Mouse (Mus musculus): Measurements from ENCODE around the gene H60b. TPM values are rescaled to one million over a fixed set of nuclear protein-coding genes. Genes with fewer than 3 reads are reported as not detected.
"Not testable (repeated sequence)": the region's sequence is repeated elsewhere in the genome, so short reads cannot be mapped to it uniquely, and the experiment has no call there.

H60b gene
- not detected for total RNA-seq (2021)
- long read RNA-seq, experiment 1, partial matches to known transcripts, result 0 of 6 reads
- long read RNA-seq, experiment 1, other reads (novel, unspliced or antisense), result 6 of 6 reads
- long read RNA-seq, experiment 2, partial matches to known transcripts, result 0 of 5 reads
- long read RNA-seq, experiment 2, other reads (novel, unspliced or antisense), result 5 of 5 reads

GRCm38 (mm10) chr10:22158310-22158999 is at the start of gene H60b, which contains the start of gene Raet1e:
TSS of gene H60b (plus strand) at chr10:22158586.
TSS of gene Raet1e (plus strand) at chr10:22158569.
- DNase-seq, result peak; percentile 33

GRCm38 (mm10) chr10:22140665-22141280 is 17.6 kb upstream of the H60b start:
- DNase-seq, result peak; percentile 60

- peak; percentile 19 for DNase-seq
Measured at GRCm38 (mm10) chr10:22142194-22142593, 16.2 kb upstream of the H60b start.

GRCm38 (mm10) chr10:22142926-22143325 is 15.5 kb upstream of the H60b start:
- no peak for DNase-seq

- DNase-seq, result peak; percentile 67
Measured at GRCm38 (mm10) chr10:22148441-22149072, 9.8 kb upstream of the H60b start.

DNA sequence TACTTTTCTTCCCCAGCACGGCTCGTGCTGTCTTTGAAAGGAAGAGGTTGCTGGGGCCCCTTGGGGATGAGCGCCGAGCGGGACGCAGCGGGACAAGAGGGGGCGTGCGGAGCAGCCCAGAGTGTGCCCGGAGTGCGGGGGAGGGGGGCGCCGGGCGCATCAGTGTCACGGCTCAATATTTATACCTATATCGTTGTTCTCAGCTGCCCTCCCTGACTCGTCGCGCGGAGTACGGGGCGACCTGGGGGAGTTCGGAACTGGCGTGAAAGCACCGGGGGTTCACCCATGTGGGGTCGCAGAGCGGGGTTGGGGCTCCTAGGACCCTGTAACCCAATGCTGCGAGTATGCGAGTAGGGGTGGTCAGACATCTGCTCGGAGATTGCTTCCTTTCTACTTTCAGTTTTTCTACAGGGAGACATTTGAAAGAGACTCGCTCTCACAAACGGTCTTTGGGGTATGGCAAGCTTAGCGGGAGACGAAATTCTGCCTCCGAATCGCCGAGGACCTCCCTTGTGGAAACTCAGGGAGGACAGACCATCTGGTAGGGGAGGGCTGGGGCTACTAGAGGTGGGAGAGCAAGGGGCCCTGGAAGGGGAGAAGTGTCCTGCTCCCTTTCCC is 9.2 kb upstream of the H60b start, which contains the start of gene E030030I06Rik:
Gene E030030I06Rik, minus strand, starts transcription at position 198 of the 618 bp plus-strand sequence.
- DNase-seq, result no peak

- no peak for DNase-seq
Measured at GRCm38 (mm10) chr10:22149691-22150465, 8.5 kb upstream of the H60b start.

GRCm38 (mm10) chr10:22150593-22150992 is 7.8 kb upstream of the H60b start:
- DNase-seq, result no peak

DNA sequence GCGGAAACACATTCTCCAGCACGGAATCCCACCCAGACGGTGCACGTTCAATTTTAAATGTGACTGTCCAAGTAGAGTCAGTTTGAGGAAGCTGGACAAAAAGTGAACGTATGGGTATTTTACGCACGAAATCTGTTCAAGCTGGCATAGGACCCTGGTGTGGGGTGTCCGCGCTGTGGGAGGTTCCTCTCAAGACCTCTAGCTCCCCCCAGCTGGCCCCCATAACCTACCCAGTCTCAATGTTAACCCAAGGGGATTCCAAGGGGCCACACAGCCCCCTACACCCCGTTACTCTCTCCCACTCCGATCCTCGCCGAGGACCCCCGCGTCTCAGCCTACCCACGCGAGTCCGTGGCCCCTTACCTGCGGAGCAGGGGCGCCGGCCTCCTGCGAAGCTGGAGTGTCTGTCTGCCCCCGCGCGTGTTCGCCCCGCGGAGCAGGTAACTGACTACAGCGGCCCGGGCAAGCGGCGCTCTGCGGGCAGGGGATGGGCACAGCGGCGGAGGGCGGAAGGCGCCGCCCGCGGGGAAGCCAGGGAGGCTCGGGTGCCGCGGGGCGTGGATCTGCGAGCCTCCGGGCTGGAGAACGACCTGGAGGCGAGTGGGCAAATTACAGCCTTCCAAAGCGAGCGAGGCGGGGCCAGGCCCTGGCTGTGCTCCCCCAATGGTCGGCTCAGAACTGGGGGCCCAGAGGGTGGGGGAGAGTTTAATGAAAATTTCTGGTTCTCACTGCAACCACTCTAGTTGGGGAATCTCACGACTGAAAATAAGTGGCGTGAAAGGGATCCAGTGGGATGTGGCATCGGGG is 7.1 kb upstream of the H60b start:
- DNase-seq, result not testable (repeated sequence)

DNA sequence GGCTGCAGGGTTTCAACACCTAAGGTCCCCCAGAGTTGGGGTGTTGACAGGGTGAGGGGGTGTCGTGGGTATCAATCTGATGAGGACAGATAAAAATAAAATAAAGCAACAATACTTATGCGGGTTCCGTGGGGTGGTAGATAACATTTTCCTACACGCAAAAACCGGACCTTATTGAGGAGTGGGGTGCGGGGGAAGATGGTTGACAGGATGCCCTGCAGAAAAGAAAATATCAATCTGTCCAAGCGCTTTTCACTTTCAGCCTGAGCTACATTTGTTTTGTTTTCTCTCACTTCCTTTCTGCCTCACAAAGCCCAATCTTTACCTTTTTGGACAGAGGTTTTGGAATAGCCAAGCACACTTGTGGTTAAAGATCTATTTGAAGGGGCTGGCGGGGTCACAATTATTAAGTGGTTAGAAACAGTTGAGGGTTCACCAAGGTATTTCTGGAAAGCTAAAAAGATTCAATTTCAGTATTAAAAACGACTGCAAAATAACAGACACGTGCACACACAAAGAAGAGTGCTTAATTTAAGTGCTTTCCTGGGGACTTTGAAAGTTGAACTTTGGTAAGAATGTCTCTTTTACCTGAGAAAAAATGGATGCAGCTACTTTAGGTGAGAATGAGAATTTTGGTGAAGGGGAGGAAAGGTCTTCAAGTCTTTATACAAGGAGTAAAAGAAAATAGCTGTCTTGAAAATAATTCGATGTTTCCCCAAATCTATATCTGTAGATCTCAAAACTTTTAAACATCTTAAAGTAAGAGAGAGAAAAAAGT is 6.3 kb upstream of the H60b start:
- not testable (repeated sequence) for DNase-seq

- not testable (repeated sequence) for DNase-seq
Measured at GRCm38 (mm10) chr10:22153147-22153690, 5.2 kb upstream of the H60b start.

DNA sequence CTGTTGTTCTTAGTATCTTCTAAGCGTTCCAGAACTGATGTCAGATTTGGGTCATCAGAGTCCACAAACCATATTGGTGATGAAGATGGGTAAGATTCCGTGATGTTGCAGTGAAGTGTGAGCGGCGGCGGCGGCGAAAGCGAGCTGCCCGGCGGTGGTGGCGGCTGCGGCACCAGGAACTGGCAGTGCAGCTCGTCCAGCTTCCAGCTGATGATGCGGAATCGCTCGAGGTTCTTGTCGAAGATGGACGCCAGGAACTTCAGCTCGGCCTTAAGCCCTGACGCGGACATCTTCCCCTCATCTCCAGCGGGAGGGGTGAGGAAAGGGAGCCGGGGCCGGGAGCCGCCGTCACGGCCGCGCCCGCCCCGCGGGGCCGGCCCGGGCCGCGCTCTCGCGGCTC is 4.3 kb upstream of the H60b start:
- DNase-seq, result not testable (repeated sequence)

- DNase-seq, result no peak
Measured at GRCm38 (mm10) chr10:22154871-22155799, 3.3 kb upstream of the H60b start.

- no peak for DNase-seq
Measured at GRCm38 (mm10) chr10:22159131-22159561, 760 bp downstream of the H60b start.

DNA sequence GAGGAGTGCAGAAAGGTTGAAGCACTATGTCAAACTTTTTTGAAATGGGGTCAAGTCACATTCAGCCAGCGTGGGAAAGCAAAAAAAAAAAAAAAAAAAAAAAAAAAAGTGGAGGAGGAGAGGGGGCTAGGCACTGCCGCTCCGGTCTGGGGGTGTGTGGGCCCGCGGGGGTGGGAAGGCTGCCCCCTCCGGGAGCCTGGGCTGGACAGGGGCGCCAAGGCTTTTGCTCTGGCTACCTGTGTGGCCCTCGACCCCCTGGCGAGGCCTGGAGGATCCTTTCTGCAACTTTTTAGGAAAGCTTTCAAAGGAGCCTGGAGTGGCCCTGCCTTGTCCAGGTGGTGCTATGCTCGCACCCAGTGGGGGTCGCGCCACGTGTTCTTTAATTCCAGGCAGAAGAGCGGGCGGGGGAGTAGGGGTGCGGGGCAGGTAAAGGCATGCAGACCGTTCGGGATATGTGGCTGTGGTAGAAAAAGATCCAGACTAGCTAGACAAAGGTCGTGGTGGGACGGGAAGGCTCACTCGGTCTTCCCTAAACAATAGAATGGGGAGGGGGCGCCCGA is 1.3 kb downstream of the H60b start:
- DNase-seq, result no peak

- DNase-seq, result not testable (repeated sequence)
Measured at GRCm38 (mm10) chr10:22163279-22163678, 4.9 kb downstream of the H60b start.

DNA sequence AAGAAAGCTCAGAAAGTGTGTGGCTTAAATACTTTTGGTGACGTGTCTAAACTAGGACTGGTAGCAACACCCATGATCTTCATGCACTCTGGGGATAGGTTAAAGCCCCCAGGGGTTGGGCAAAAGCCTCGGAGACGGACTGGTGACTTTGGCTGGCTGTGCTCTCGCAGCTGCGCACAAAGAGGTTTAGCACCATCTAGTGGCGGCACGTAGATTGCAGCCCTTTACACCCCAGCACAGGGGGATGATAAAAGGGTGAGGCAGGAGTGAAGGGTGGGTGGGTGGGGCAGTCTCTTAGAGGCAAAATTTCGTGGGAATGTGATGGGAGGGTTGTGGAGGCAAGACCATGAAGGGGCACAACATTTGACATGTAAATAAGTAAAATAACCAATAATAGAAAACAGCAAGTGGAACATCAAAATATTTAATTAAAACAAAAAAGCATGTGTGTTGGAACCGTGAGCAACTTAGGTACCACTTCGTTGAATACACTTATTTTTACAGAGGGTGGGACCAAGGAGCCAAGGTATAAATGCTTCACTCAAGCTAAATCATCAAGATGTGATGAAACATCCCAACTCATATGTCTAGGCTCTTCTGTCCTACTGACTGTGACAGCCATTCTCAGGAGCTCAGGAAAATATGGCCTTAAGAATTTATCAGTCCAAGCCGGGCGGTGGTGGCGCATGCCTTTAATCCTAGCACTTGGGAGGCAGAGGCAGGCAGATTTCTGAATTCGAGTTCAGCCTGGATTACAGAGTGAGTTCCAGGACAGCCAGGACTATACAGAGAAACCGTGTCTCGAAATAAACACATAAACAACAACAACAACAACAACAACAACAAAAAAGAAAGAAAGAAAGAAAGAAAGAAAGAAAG is 5.6 kb downstream of the H60b start:
- DNase-seq, result peak; percentile 24
